Mouse (Mus musculus) heart, adult 2 months (tissue): ENCODE measurements around the gene Plcb3.

Experiments used
- CTCF ChIP-seq: fragments of 200-600 bp; IDR thresholded peaks from 2 replicates; pipeline ENCODE4 v1.8.1; 2022; ENCODE audit warnings: antibody characterized with exemption, mild to moderate bottlenecking, moderate library complexity
- EP300 ChIP-seq: fragments of 200-500 bp; IDR thresholded peaks from 2 replicates; pipeline ENCODE4 v1.6.1; 2011; ENCODE audit warnings: low read depth, low read length, control low read depth; ENCODE audit not compliant: insufficient read depth

DNA sequence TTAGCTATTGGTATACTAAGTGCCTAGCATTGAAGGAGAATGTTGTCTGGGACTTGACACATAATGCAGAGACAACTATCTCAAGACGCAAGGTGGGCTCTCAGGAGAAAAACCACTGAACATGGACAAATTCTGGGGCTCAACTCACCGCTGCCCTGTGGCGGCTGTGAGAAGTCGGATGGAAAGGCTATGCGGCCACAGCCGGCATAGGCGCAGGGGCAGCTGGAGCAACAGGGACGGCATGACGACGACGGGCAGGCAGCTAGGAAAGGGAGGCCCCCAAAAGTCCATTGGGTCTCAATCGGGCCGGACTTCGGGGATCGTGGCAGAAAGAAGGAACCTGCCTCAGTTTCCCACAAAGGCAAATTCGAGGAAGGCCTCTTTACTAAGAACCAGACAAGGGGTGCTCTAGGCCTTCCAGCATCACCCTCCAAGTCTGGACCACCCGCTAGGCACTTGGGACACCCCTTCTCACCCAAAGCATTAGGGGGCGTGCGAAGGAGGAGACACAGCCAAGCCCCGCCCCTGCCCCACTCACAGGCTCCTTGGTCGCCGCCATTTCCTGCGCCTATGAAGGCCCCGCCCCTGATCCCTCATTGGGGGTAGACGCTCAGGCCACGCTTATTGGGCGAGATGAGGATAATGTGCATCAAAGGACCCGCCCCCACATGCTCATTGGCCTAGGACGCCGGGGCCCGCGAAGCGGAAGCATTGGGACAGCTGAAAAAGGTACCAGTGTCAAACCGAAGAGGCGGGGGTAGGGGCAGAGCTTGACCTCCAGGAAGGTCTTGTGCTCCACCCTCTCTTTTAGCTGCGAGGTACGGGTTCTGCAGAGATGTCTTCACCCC, 16.0 kb upstream of the Plcb3 start, which contains the start of gene Dnajc4:
- TF ChIP-seq CTCF (peak; percentile 43), EP300 (peak; percentile 67; the same call in 1 of the 2 replicates)
